Mouse (Mus musculus): Measurements from ENCODE around the gene Sez6l. TPM values are rescaled to one million over a fixed set of nuclear protein-coding genes. Genes with fewer than 3 reads are reported as not detected.

The Sez6l gene
- not detected in 2 replicates for polyA plus RNA-seq (2012)

DNA sequence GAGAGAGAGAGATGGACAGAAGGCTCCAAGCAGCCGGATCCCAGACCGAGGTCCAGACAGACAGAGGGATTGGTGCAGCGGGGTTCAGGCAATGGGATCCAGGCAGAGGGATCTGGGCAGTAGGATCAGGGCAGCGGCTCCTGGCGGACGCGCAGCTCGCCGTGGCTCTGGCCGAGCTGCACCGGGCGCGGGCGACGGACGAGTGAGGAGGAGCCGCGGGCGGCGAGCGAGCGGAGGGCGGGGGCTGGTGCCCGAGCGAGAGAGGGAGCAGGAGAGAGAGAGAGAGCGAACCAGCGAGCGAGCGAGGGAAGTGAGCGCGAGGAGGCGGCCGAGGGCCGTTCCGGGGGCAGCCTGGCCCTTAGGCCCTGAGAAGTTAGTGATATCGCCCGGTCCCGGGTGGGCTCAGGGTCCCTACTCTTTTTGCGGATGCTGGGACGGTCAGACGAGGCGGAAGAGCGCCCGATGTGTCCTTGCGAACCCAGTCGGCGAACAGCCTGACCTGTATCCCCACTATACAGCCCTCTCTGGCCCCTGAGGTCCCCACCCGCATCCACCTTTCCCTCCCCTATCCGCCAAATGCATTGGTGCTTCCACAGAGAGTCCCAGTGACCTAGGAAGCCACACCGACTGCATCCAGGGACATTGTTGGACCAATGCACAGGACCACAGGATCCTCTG lies at the start of gene Sez6l:
Gene Sez6l (minus strand): TSS at position 193 of the 678 bp plus-strand sequence.
- Histone ChIP-seq H3K36me3 (ENCODE audit: control insufficient read depth) (no peaks in the 10 kb centered on the region), H3K4me1 (ENCODE audit: control insufficient read depth) (no peaks in the 10 kb centered on the region), H3K4me3 (replicated peaks) (no peak within 1 kb of the TSS), H3K9me3 (ENCODE audit: control insufficient read depth, low read length) (peaks cover 3% of the 10 kb centered on the region), H3K27me3 (ENCODE audit: control insufficient read depth) (peaks cover 37% of the 10 kb centered on the region)
- TF ChIP-seq GATA1 (IDR thresholded peaks at IDR 0.05; ENCODE audit: low read length): no peak
- no peak for TF ChIP-seq TAL1 (IDR thresholded peaks at IDR 0.05; ENCODE audit: low read length)

DNA sequence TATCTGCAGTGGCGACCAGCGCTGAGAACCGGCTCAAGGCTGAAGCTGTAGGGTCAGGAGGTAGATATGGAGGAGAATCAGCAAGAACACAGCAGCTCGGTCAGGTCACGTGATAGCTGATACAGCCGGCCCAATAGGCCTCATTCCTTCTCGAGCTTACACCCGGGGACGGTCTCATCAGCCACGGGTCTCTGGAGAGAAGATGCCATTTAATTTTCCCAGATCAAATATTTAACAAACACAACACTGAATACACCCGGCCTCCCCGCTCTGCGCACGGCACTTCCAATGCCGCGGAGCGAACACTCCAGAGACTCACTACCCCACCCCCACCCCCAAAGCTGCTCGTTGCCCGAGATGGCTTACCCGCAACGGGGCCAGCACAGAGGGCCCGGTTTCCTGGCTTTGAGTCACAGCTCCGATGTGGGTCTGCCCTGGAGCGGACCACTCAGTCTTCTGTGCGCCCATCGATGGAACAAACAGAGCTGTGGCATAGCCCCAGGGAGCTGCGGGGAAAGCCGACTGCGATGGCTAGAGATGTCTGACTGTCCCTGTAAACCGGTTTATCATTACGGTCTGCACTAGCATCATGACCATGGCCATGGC lies 48.7 kb upstream of the Sez6l start:
- Histone ChIP-seq H3K4me1 (ENCODE audit: control insufficient read depth) (no peaks in the 10 kb centered on the region), H3K27me3 (ENCODE audit: control insufficient read depth) (no peaks in the 10 kb centered on the region), H3K4me3 (replicated peaks) (no peak overlapping the region), H3K36me3 (ENCODE audit: control insufficient read depth) (no peaks in the 10 kb centered on the region), H3K9me3 (ENCODE audit: control insufficient read depth, low read length) (no peaks in the 10 kb centered on the region; the same call in 1 of the 2 replicates)
- no peak for TF ChIP-seq GATA1 (IDR thresholded peaks at IDR 0.05; ENCODE audit: low read length)
- no peak for TF ChIP-seq TAL1 (IDR thresholded peaks at IDR 0.05; ENCODE audit: low read length)

DNA sequence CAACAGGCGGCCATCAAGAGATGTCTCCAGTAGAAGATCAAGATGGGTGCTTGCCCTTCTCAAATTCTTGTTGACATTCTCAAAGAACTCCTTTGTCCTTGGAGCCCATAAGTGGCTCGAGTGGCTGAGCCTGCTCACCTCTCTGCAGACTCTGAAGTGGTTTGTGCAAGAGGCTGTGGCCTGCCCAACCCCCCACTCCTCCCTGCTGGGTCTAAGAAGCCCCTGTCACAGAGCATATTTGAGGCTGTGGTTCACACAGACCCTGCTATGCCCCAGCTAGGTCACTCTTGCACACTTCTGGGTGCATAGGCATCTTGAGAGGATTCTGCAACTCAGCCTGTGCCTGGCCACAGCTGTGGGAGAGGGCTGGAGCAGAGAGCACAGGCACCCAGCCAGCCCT lies 46.0 kb upstream of the Sez6l start:
- Histone ChIP-seq H3K27me3 (ENCODE audit: control insufficient read depth) (no peaks in the 10 kb centered on the region), H3K36me3 (ENCODE audit: control insufficient read depth) (no peaks in the 10 kb centered on the region), H3K9me3 (ENCODE audit: control insufficient read depth, low read length) (peaks cover 8% of the 10 kb centered on the region), H3K4me1 (ENCODE audit: control insufficient read depth) (no peaks in the 10 kb centered on the region), H3K4me3 (replicated peaks) (no peak overlapping the region)
- no peak for TF ChIP-seq GATA1 (IDR thresholded peaks at IDR 0.05; ENCODE audit: low read length)
- no peak for TF ChIP-seq TAL1 (IDR thresholded peaks at IDR 0.05; ENCODE audit: low read length)

- H3K36me3 ChIP-seq (ENCODE audit: control insufficient read depth): no peaks in the 10 kb centered on the region
- H3K4me1 ChIP-seq (ENCODE audit: control insufficient read depth): no peaks in the 10 kb centered on the region
- peaks cover 16% of the 10 kb centered on the region for H3K9me3 ChIP-seq (ENCODE audit: control insufficient read depth, low read length)
- H3K27me3 ChIP-seq (ENCODE audit: control insufficient read depth): no peaks in the 10 kb centered on the region
- TF ChIP-seq GATA1 (IDR thresholded peaks at IDR 0.05; ENCODE audit: low read length): no peak
- TF ChIP-seq TAL1 (IDR thresholded peaks at IDR 0.05; ENCODE audit: low read length): no peak
- H3K4me3 ChIP-seq (replicated peaks): no peak overlapping the region
Measured at GRCm38 (mm10) chr5:112620256-112620655, 43.3 kb upstream of the Sez6l start.

GRCm38 (mm10) chr5:112619344-112619743 lies 42.4 kb upstream of the Sez6l start:
- H3K27me3 ChIP-seq (ENCODE audit: control insufficient read depth): no peaks in the 10 kb centered on the region
- no peak for TF ChIP-seq TAL1 (IDR thresholded peaks at IDR 0.05; ENCODE audit: low read length)
- no peak for TF ChIP-seq GATA1 (IDR thresholded peaks at IDR 0.05; ENCODE audit: low read length)
- no peaks in the 10 kb centered on the region for H3K4me1 ChIP-seq (ENCODE audit: control insufficient read depth)
- peaks cover 16% of the 10 kb centered on the region for H3K9me3 ChIP-seq (ENCODE audit: control insufficient read depth, low read length)
- no peaks in the 10 kb centered on the region for H3K36me3 ChIP-seq (ENCODE audit: control insufficient read depth)
- no peak overlapping the region for H3K4me3 ChIP-seq (replicated peaks)

- TF ChIP-seq TAL1 (IDR thresholded peaks at IDR 0.05; ENCODE audit: low read length): no peak
- no peak for TF ChIP-seq GATA1 (IDR thresholded peaks at IDR 0.05; ENCODE audit: low read length)
- Histone ChIP-seq H3K4me3 (replicated peaks) (no peak overlapping the region), H3K4me1 (ENCODE audit: control insufficient read depth) (no peaks in the 10 kb centered on the region), H3K9me3 (ENCODE audit: control insufficient read depth, low read length) (peaks cover 16% of the 10 kb centered on the region), H3K36me3 (ENCODE audit: control insufficient read depth) (no peaks in the 10 kb centered on the region), H3K27me3 (ENCODE audit: control insufficient read depth) (no peaks in the 10 kb centered on the region)
Measured at GRCm38 (mm10) chr5:112617602-112618247, 40.7 kb upstream of the Sez6l start.

GRCm38 (mm10) chr5:112615946-112616617 lies 39.1 kb upstream of the Sez6l start:
- TF ChIP-seq GATA1 (IDR thresholded peaks at IDR 0.05; ENCODE audit: low read length) (no peak), TAL1 (IDR thresholded peaks at IDR 0.05; ENCODE audit: low read length) (no peak)
- no peaks in the 10 kb centered on the region for H3K4me1 ChIP-seq (ENCODE audit: control insufficient read depth)
- H3K9me3 ChIP-seq (ENCODE audit: control insufficient read depth, low read length): peaks cover 16% of the 10 kb centered on the region
- no peaks in the 10 kb centered on the region for H3K36me3 ChIP-seq (ENCODE audit: control insufficient read depth)
- no peak overlapping the region for H3K4me3 ChIP-seq (replicated peaks)
- H3K27me3 ChIP-seq (ENCODE audit: control insufficient read depth): no peaks in the 10 kb centered on the region

- Histone ChIP-seq H3K36me3 (ENCODE audit: control insufficient read depth) (no peaks in the 10 kb centered on the region), H3K9me3 (ENCODE audit: control insufficient read depth, low read length) (peaks cover 5% of the 10 kb centered on the region; the same call in 1 of the 2 replicates), H3K4me3 (replicated peaks) (no peak overlapping the region), H3K27me3 (ENCODE audit: control insufficient read depth) (no peaks in the 10 kb centered on the region), H3K4me1 (ENCODE audit: control insufficient read depth) (no peaks in the 10 kb centered on the region)
- TF ChIP-seq GATA1 (IDR thresholded peaks at IDR 0.05; ENCODE audit: low read length): no peak
- no peak for TF ChIP-seq TAL1 (IDR thresholded peaks at IDR 0.05; ENCODE audit: low read length)
Measured at GRCm38 (mm10) chr5:112607867-112608516, 31.0 kb upstream of the Sez6l start.
